Mouse (Mus musculus): Measurements from ENCODE around the gene Celf5. TPM values are rescaled to one million over a fixed set of nuclear protein-coding genes. Genes with fewer than 3 reads are reported as not detected.

The Celf5 gene
- polyA plus RNA-seq (2012; rRNA removed), result 307 and 309 TPM in 2 replicates

- H3K4me1 ChIP-seq (ENCODE audit: control insufficient read depth, insufficient read depth, low read length), result peaks cover 7% of the 10 kb centered on the region; the same call in 1 of the 2 replicates
- H3K4me3 ChIP-seq (ENCODE audit: insufficient read depth, low read length), result peak within 1 kb of the TSS; percentile 99
- TF ChIP-seq POLR2A (IDR thresholded peaks at IDR 0.05; ENCODE audit: extremely low read depth, insufficient read depth, low read length) (peak; percentile 30; the same call in 1 of the 2 replicates), CTCF (IDR thresholded peaks at IDR 0.05; ENCODE audit: extremely low read depth, insufficient read depth, low read length) (peak; percentile 37; the same call in 1 of the 2 replicates)
- peak within 1 kb of the TSS; percentile 93 for H3K27ac ChIP-seq (ENCODE audit: insufficient read depth, low read length)
These were observed at the start of gene Celf5 for GRCm38 (mm10) chr10:81482533-81482889. Gene Celf5 (minus strand): TSS chr10:81482709.

DNA sequence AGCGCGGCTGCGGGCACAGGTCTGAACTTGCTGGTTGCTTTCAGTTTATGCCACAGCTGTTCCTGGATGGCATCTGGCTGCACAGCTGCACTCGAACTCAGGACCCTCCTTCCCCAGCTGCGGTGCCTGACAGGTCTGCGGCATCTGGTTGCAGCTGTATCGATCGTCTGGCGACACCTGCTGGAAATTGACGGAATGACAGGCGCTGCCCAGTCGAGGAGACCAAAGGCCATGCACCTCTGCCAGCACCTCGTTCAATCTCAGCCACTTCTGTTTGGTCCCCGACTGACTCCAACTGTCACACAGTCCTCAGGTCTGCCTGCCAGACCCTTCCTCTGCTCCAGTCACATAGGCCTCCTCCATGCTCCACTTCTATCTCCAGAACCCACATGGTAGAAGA is 44.3 kb upstream of the Celf5 start:
- Histone ChIP-seq H3K27ac (ENCODE audit: insufficient read depth, low read length) (no peak overlapping the region), H3K4me1 (ENCODE audit: control insufficient read depth, insufficient read depth, low read length) (no peaks in the 10 kb centered on the region), H3K4me3 (ENCODE audit: insufficient read depth, low read length) (no peak overlapping the region)
- TF ChIP-seq CTCF (IDR thresholded peaks at IDR 0.05; ENCODE audit: extremely low read depth, insufficient read depth, low read length) (peak; percentile 90), POLR2A (IDR thresholded peaks at IDR 0.05; ENCODE audit: extremely low read depth, insufficient read depth, low read length) (no peak)

DNA sequence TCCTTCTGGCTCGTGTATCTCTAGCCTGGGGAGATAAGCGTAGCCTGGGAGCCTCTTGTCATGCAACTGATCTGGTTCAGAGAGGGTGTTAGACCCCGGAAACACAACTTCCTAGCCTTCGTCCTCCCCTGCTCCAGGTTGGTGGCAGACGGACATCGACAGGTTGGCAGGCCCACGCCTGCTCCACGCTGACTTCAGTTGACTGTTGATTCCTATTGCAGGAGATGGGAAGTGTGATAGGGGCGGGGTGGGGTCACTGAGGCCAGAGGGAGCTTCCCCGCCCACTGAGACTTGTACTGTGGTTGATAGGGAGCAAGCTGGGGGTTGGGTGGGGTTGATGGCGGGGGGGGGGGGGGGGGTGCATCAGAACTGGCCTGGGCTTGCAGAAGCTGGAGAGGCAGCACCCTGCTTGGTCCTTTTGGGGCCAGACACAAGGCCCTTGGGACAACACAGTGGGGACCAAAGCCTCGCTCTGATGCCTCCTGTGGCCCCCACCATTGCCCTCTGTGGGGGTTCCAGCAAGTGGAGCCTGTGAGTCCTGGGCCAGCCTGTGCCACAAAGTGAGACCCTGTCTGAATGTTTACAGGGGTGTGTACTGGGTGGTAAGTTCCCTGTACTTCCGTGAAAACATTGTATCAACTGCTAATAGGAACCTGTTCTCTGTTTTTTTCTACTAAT is 42.6 kb upstream of the Celf5 start:
- H3K27ac ChIP-seq (ENCODE audit: insufficient read depth, low read length), result no peak overlapping the region; the same call in 1 of the 2 replicates
- no peak for TF ChIP-seq CTCF (IDR thresholded peaks at IDR 0.05; ENCODE audit: extremely low read depth, insufficient read depth, low read length)
- TF ChIP-seq POLR2A (IDR thresholded peaks at IDR 0.05; ENCODE audit: extremely low read depth, insufficient read depth, low read length), result no peak

GRCm38 (mm10) chr10:81524051-81524605 is 41.6 kb upstream of the Celf5 start, which contains the start of gene Gna15:
Gene Gna15 (minus strand): TSS chr10:81524225.
- Histone ChIP-seq H3K4me3 (ENCODE audit: insufficient read depth, low read length) (no peak within 1 kb of the TSS; the same call in 1 of the 2 replicates), H3K27ac (ENCODE audit: insufficient read depth, low read length) (peak within 1 kb of the TSS; percentile 68), H3K4me1 (ENCODE audit: control insufficient read depth, insufficient read depth, low read length) (no peaks in the 10 kb centered on the region)
- no peak for TF ChIP-seq POLR2A (IDR thresholded peaks at IDR 0.05; ENCODE audit: extremely low read depth, insufficient read depth, low read length)
- no peak for TF ChIP-seq CTCF (IDR thresholded peaks at IDR 0.05; ENCODE audit: extremely low read depth, insufficient read depth, low read length)

More for the DNA sequence above, 42.6 kb upstream of the Celf5 start:
- H3K4me1 ChIP-seq (ENCODE audit: control insufficient read depth, insufficient read depth, low read length), result no peaks in the 10 kb centered on the region
- no peak overlapping the region for H3K4me3 ChIP-seq (ENCODE audit: insufficient read depth, low read length)

GRCm38 (mm10) chr10:81523570-81523969 is 41.1 kb upstream of the Celf5 start:
- H3K4me3 ChIP-seq (ENCODE audit: insufficient read depth, low read length), result no peak overlapping the region; the same call in 1 of the 2 replicates
- no peaks in the 10 kb centered on the region for H3K4me1 ChIP-seq (ENCODE audit: control insufficient read depth, insufficient read depth, low read length)
- TF ChIP-seq CTCF (IDR thresholded peaks at IDR 0.05; ENCODE audit: extremely low read depth, insufficient read depth, low read length) (no peak), POLR2A (IDR thresholded peaks at IDR 0.05; ENCODE audit: extremely low read depth, insufficient read depth, low read length) (no peak)
- H3K27ac ChIP-seq (ENCODE audit: insufficient read depth, low read length), result peak overlapping the region; percentile 68

GRCm38 (mm10) chr10:81523142-81523541 is 40.6 kb upstream of the Celf5 start:
- H3K4me3 ChIP-seq (ENCODE audit: insufficient read depth, low read length), result no peak overlapping the region; the same call in 1 of the 2 replicates
- TF ChIP-seq POLR2A (IDR thresholded peaks at IDR 0.05; ENCODE audit: extremely low read depth, insufficient read depth, low read length), result no peak
- no peak for TF ChIP-seq CTCF (IDR thresholded peaks at IDR 0.05; ENCODE audit: extremely low read depth, insufficient read depth, low read length)
- no peaks in the 10 kb centered on the region for H3K4me1 ChIP-seq (ENCODE audit: control insufficient read depth, insufficient read depth, low read length)
- H3K27ac ChIP-seq (ENCODE audit: insufficient read depth, low read length), result no peak overlapping the region

GRCm38 (mm10) chr10:81519978-81520365 is 37.5 kb upstream of the Celf5 start:
- TF ChIP-seq CTCF (IDR thresholded peaks at IDR 0.05; ENCODE audit: extremely low read depth, insufficient read depth, low read length) (no peak), POLR2A (IDR thresholded peaks at IDR 0.05; ENCODE audit: extremely low read depth, insufficient read depth, low read length) (no peak)
- Histone ChIP-seq H3K27ac (ENCODE audit: insufficient read depth, low read length) (no peak overlapping the region), H3K4me3 (ENCODE audit: insufficient read depth, low read length) (no peak overlapping the region), H3K4me1 (ENCODE audit: control insufficient read depth, insufficient read depth, low read length) (no peaks in the 10 kb centered on the region)

DNA sequence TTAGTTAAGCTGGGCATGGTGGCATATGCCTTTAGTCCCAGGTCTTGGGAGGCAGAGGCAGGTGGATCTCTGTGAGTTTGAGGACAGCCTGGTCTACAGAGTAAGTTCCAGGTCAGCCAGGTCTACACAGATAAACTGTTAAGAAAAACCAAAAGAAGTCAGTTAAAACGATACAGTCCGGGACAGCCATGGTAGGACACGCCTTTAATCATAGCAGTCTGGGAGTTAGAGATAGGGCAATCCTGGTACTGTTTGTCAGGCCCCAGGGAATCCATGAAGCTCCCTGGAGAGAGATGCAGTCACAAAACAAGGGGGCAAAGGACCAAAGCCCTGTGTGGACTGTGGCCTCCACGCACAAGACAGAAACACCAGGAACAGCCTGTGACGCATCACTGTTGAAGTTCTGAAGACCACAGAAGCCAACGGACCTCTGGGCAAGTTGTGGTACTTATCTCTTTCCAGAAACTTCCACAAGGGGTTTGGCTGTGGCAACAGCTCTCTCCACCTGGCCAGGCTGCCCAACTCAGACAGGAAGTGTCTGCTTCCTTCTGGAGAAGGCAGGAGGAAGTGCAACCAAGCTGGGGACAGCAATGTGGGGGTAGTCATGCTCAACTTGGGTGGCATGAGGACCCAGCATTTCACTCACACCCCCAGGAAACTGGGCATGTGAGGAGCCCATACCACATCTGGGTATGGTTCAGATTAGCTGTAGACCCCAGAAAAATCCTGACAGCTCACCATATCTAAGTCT is 36.9 kb upstream of the Celf5 start:
- H3K4me1 ChIP-seq (ENCODE audit: control insufficient read depth, insufficient read depth, low read length), result no peaks in the 10 kb centered on the region
- no peak overlapping the region for H3K27ac ChIP-seq (ENCODE audit: insufficient read depth, low read length)
- no peak overlapping the region for H3K4me3 ChIP-seq (ENCODE audit: insufficient read depth, low read length)
- no peak for TF ChIP-seq POLR2A (IDR thresholded peaks at IDR 0.05; ENCODE audit: extremely low read depth, insufficient read depth, low read length)
- no peak for TF ChIP-seq CTCF (IDR thresholded peaks at IDR 0.05; ENCODE audit: extremely low read depth, insufficient read depth, low read length)

- TF ChIP-seq CTCF (IDR thresholded peaks at IDR 0.05; ENCODE audit: extremely low read depth, insufficient read depth, low read length), result peak; percentile 61
- TF ChIP-seq POLR2A (IDR thresholded peaks at IDR 0.05; ENCODE audit: extremely low read depth, insufficient read depth, low read length), result no peak
- Histone ChIP-seq H3K4me1 (ENCODE audit: control insufficient read depth, insufficient read depth, low read length) (no peaks in the 10 kb centered on the region), H3K27ac (ENCODE audit: insufficient read depth, low read length) (no peak overlapping the region), H3K4me3 (ENCODE audit: insufficient read depth, low read length) (no peak overlapping the region)
These were observed 36.0 kb upstream of the Celf5 start for GRCm38 (mm10) chr10:81518546-81518945.

Measured in cortical plate, adult 2 months (tissue).